Mouse (Mus musculus) heart, postnatal 25 days (tissue): ENCODE data around the gene Amn1. TPM values are rescaled to one million over a fixed set of nuclear protein-coding genes. Genes with fewer than 3 reads are reported as not detected.
"Not testable (repeated sequence)": the region's sequence is repeated elsewhere in the genome, so short reads cannot be mapped to it uniquely, and the experiment has no call there.

Source experiments
- DNase-seq: peaks from one replicate; pipeline ENCODE4 v3.0.0; 2022; ENCODE audit warnings: low spot score
- intact Hi-C: fragments of 180-260 bp; cut with DNase I; formaldehyde crosslinking; loops from one replicate; pipeline ENCODE4 v1.15.1; 2025
- total RNA-seq, 2 experiments: library from RNA; stranded (reverse); gene quantifications; 2 replicates each; pipeline ENCODE4 v1.2.3; 2021

Gene Amn1
- 10 to 100 TPM; 17.5 to 20.0 TPM for total RNA-seq

DNA sequence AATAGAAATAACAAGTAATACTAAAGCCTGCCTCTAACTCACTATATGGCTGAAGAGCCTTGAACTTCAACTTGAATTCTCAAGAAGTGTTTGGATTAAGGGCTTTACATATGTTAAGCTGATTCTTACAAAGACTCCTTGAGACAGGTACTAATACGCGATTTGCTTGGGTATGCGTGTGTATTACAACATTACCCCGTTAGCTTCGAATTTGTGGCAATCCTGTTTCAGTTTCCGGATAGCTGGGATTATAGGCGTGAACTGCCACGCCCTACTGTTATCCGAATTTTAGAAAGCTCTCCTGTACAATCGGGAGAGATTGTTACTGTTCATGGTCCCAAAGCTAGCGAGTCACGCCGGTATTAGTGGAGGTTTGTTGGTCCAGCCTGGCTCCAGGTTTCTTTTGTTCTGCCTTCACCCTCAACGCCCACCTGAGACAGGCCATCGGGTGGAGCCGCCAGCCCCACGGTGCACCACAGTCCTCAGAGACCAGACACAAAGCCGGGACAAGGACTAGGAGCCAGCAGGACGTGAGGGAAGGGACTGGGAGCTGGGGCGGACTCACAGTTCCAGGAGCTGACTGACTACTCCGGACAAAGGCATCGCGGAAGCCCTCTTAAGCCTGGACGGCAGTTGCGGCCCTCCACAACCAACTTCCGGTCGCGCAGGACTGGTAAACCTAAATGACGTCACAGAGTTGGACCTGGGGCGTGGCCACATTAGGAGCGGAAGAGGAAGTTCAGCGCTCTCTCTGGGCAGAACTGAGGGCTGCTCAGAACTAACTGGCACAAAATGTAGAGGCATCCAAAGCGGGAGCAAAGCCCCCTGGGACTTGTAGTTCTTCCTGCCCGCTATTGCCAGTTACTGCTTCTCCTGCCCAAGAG is at the start of gene Amn1:
TSS of gene Amn1 (minus strand) at position 672 of the 884 bp plus-strand sequence.
- DNase-seq = peak; percentile 94
- intact Hi-C loops = loop anchor here (2.0 to 5.0 kb wide), 3 partner anchors 46 to 356 kb away; partner anchors contain the start of gene Ipo8

GRCm38 (mm10) chr6:149236807-149237206 is 48.3 kb upstream of the Amn1 start:
- intact Hi-C loops = no loop called here
- DNase-seq = no peak

DNA sequence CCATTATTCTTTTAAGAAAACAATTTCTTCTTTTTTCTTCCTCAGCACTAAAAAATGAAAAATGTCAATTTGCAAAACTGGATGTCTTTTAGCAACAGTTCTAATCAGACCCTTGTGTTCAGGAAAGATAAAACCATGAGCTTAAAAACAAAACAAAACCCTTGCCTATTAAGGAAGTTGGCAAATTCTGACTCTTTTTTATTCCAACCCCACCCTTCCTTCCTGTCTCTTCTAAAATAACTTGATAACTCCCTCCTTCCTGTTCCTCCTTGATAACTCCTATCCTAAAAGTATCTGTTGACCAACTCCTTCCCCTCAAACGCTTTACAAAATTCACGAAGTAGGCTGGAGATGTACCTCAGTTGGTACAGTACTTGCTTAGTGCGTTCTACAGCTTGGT is 45.4 kb upstream of the Amn1 start:
- intact Hi-C loops = no loop called here
- DNase-seq = no peak

- no peak for DNase-seq
- intact Hi-C loops = no loop called here
These were observed 36.2 kb upstream of the Amn1 start for GRCm38 (mm10) chr6:149224751-149225150.

- intact Hi-C loops = no loop called here
- DNase-seq = no peak
These were observed 32.8 kb upstream of the Amn1 start for GRCm38 (mm10) chr6:149221296-149221695.

- no peak for DNase-seq
- intact Hi-C loops = no loop called here
These were observed 10.1 kb upstream of the Amn1 start for GRCm38 (mm10) chr6:149198572-149198971.

DNA sequence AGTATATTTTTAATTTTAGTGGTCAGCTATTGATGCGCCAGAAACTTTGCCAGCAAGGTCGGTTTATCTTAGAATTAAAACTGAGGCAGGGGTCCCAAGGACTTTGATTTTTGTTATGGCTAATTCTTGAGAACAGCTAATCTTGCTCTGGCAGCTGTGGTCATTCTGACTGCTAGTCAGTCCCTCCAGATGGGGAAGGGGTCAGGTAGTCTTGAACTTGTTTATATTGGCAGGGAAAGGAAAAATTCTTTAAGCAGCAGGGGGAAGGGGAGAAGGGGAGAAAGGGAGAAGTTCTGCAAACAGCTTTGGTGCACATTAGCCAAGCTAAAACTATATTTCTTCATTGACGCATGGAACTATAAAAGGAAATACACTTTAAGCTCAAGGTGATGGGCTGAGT is 8.6 kb upstream of the Amn1 start:
- intact Hi-C loops = no loop called here
- no peak for DNase-seq

DNA sequence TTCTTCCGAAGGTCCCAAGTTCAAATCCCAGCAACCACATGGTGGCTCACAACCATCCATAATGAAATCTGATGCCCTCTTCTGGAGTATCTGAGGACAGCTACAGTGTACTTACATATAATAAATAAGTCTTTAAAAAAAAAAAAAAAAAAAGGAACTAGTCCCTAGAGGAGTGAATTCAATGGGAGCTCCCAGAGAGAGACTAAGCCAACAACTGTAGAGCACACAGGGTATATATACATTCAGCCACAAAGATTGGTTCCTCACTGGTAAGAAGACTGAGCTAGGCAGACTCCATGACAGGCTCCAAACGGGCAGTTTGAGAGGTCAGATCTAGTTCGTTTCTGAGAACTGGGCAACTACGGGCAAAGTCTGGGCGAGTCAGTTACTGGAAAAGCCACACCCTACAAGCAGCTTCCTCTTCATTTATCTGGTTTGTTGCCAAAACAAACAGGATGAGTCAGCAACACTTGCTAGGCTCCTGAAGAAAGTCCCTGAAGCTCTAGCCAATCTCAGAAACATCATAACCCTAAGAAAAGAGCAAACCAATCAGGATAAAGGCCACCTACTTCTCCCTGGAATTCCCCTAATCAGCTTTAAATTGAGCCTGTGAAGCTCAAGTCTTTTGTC is 4.9 kb upstream of the Amn1 start:
- intact Hi-C loops = no loop called here
- DNase-seq = peak; percentile 13

- DNase-seq, intact Hi-C loops: not testable (repeated sequence)
These were observed 3.4 kb upstream of the Amn1 start for GRCm38 (mm10) chr6:149191951-149192350.

DNA sequence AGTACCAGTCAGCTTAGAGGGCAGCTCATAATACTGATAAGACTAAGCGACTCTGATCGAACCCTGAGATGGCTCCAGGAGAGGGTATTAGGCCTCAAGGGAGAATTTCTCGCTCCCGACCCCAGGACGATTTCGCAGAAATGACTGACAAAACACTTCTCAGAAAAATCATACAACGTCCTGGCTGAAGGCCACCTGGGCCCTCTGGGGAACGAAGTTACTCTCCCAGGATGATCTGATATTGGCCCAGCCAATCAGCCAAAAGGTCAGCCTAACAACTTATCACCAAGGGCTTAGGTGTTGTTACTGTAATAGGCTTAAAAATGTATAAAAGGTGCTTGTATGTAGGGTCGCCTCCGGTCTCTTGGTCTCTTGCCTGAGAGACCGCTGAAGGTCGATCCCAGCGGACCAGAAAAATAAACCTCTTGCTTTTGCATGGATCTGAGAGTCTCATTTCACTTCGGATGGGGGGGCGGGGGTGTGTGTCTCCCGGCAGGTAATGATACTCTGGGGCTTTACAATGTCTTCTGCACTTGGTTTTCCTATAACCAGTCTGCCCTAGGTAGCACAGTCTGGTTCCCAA is 919 bp upstream of the Amn1 start:
- DNase-seq = no peak
- intact Hi-C loops = loop anchor here (2.0 to 5.0 kb wide), 3 partner anchors 47 to 357 kb away; partner anchors contain the start of gene Ipo8

DNA sequence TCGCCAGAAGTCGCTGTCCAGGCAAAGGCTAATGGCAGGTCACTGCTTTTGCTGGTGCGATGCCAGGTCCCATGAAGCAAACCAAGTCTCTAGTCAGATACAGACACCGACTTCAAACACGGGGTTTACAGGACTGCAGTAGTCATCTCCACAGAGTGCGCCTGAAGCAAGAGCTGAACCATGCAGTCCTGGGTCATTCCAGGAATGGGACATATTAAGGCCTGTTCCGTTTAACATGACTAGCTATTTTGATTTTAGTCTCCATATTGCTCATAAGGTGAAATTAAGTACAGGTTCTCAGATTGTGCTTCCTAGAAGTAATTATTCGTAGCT is 379 bp upstream of the Amn1 start:
- intact Hi-C loops = loop anchor here (2.0 to 5.0 kb wide), 3 partner anchors 47 to 357 kb away; partner anchors contain the start of gene Ipo8
- no peak for DNase-seq

GRCm38 (mm10) chr6:149187371-149187770 is 1.1 kb downstream of the Amn1 start:
- DNase-seq = no peak
- intact Hi-C loops = loop anchor here (5.0 kb wide), 2 partner anchors 45 to 355 kb away; partner anchors contain the start of gene Ipo8

DNA sequence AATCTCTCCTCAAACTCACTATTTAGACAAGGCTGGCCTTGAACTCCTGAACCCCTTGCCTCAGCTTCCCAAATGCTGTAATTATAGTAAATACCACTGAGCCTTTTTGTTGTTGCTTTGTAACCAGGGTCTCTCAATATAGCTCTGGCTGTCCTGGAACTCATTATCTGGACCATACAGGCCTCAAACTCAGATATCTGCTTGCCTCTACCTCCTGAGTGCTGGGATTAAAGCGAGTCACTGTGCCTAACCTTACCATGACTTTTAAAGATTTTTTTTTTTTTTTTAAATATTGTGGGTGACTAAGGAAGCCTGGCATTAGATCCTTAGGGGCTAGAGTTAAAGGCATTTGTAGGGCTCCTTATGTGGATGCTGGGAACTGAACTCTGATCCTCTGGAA is 4.5 kb downstream of the Amn1 start:
- intact Hi-C loops = no loop called here
- DNase-seq = no peak

- intact Hi-C loops = no loop called here
- no peak for DNase-seq
These were observed 9.4 kb downstream of the Amn1 start for GRCm38 (mm10) chr6:149179064-149179463.

DNA sequence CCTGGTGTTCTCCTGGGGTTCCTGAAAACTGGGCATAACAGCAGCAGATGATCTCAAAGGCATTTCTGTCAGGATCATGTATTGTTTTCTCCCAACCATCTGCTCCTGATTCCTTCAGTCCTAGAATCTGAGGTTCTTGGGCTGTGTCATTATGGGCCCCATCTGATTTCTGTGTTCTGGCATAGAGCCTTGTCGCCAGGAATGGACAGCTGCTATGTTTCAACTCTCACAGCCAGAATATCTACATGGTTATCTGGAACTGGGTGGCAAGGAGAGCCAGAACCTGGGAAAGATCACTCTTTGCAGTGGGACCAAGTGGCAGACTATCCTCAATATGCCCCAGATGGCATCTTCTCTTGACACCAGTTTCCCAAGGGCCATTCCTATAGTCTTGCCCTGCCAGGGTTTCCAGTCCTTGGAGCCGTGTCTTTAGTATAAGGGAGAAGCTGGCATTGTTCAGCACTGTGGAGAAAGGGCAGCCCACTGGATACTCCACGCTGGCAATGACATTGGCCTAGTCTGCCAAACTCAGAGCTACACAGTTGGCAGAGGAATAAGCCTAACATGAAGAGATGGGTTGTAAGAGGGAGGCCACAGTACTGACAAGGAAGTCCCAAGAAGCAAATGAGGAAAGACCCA is 13.5 kb downstream of the Amn1 start:
- peak; percentile 50 for DNase-seq
- intact Hi-C loops = no loop called here

DNA sequence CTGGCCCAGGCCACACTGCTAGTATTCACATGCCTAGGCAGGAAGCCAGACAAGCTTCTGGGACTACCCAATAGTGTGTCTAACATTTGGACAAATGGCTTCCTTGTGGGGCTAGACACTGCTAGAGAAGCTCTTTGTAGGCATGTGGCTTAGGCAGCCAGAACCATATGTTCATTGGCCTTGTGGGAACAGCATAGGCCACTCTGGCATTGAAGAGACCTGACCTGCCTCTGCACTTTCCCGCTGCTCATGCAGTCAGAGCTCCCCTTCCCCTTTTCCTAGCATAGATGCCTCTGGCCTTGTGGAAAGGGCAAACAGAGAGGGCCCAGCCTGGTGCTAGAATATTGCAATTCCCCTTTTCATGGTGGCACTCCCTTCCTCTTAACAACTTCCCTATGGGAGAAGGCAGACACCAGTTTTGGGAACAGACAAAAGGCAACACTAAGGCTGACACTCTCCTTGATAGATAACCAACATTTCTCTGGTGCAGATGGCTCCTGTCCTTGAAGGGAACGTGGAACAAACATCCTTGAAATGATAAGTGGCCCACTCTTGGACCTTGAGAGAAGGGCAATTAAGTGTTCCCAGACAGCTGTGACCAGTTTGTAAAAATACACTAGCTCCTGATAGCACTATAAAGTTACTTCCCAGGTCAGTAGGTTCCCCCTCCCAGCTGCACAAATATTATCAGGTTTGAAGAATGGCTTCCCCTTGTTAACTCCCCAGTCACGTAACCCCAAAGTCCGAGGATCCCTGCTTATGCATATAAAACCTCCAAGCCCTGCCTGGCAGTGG is 14.5 kb downstream of the Amn1 start:
- intact Hi-C loops = no loop called here
- no peak for DNase-seq

- DNase-seq, intact Hi-C loops: not testable (repeated sequence)
These were observed 18.5 kb downstream of the Amn1 start for GRCm38 (mm10) chr6:149169965-149170364.

GRCm38 (mm10) chr6:149168436-149168835 is 20.1 kb downstream of the Amn1 start:
- intact Hi-C loops = no loop called here
- DNase-seq = no peak

GRCm38 (mm10) chr6:149167672-149168071 is 20.8 kb downstream of the Amn1 start:
- intact Hi-C loops = no loop called here
- no peak for DNase-seq

GRCm38 (mm10) chr6:149167038-149167437 is 21.5 kb downstream of the Amn1 start:
- intact Hi-C loops = not testable (repeated sequence)
- peak; percentile 26 for DNase-seq
